Mouse (Mus musculus) testis, postnatal 10 days (tissue): ENCODE data around the gene Ppp3r2.

Experiments
- DNase-seq: peaks from one replicate; pipeline ENCODE4 v3.0.0; 2021; ENCODE audit warnings: low spot score

The Ppp3r2 gene

GRCm38 (mm10) chr4:49681812-49682211 is at the start of gene Ppp3r2:
Ppp3r2 (minus strand) TSS chr4:49682024.
- no peak for DNase-seq

- DNase-seq, result no peak
These were observed 47.5 kb upstream of the Ppp3r2 start for GRCm38 (mm10) chr4:49729326-49729725.

GRCm38 (mm10) chr4:49723908-49724307 is 42.1 kb upstream of the Ppp3r2 start:
- no peak for DNase-seq

DNA sequence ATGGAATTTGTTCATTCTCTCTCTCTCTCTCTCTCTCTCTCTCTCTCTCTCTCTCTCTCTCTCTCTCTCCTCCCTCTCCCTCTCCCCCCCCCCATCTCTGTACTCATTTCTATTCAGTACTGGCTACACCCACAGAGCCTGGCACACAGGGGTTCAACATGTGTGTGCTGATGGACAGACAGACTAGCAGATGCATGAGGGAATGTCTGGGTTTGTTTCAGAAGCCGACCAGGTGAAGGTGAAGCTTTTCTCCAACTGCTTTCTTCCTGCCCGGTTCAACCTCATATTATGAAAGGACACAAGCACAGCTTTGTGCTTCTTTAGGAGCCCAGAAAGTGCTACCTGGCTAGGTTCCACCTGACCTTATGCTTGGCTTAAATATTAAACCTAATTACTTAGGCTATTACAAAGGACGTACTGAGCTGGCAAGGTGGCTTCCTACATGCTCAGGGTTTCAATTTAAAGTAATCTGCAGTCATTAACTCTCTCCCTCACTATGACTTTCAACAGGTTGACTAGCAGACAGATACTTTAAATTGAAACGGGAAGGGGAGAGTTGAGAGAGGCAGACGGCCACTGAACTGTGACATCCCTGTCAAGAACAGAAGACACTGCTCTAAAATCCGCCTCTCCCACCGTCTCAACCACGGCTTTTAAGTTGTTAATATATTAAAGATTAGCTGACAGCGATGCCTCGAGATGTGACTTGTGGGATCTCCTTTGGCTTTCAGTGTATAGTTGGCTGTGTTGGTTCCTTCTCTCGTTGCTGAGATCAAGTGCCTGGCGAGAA is 9.8 kb upstream of the Ppp3r2 start:
- DNase-seq, result no peak

- DNase-seq, result peak; percentile 43
These were observed 6.9 kb upstream of the Ppp3r2 start for GRCm38 (mm10) chr4:49688594-49689288.

- DNase-seq, result no peak
These were observed 1.5 kb downstream of the Ppp3r2 start for GRCm38 (mm10) chr4:49680171-49680875.

DNA sequence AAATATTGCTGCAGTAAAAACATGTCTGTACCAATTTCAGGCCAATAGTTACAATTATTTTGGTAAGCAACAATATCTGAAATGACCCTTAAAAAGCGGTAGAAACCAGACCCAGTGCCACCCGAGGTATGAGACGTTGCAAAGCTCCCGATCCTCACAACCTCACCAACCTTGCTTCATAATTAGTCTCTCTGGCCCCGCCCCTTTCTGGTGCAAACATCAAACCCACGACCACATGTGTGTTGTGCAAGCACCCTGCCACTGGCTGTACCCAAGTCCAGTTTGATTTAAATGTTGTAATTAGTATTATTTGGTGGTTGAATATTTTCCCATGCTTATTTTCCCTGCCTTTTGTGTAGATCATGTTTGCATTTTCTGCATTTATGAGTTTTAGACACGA is 5.0 kb downstream of the Ppp3r2 start:
- DNase-seq, result no peak

- no peak for DNase-seq
These were observed 5.8 kb downstream of the Ppp3r2 start for GRCm38 (mm10) chr4:49676071-49676470.

DNA sequence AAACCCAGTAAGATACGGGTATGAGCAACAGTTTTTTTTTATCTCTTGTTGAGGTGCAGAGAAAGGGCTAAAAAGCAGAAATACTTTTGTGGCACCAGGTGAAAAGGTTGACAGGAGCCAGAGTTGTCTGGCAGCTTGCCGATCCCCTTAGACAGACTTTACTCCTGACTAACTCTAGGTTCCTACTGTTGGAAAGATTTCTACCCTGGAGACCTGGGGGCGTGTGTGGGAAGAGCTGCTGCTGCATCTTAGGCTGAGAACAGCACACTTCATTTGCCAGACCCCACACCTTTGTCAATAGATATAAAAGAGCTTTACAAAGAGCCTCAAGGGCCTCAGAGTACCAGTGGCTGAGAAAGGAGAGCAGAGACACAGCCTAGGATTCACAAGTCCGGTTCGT is 17.0 kb downstream of the Ppp3r2 start:
- peak; percentile 50 for DNase-seq

- DNase-seq, result no peak
These were observed 19.6 kb downstream of the Ppp3r2 start for GRCm38 (mm10) chr4:49662231-49662630.

GRCm38 (mm10) chr4:49661664-49662063 is 20.2 kb downstream of the Ppp3r2 start:
- no peak for DNase-seq

DNA sequence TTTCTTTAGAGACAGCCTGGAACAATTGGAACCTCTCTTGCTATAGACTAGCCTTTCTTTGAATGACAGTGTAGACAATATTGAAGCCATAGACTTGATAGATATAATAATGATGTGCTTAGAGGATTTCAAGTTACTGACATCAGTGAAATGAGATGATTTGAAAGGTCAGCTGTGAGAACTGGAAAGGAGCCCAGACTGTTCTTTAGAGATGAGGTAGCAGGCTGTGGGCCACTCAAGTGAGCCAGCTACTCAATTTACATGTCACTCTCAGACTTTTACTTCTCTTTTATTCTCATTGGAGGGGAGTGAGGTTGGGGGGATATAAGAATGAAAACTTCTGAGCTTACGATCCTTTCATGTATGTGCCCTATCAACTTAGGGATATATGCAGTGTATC is 22.4 kb downstream of the Ppp3r2 start:
- DNase-seq, result no peak

- no peak for DNase-seq
These were observed 41.9 kb downstream of the Ppp3r2 start for GRCm38 (mm10) chr4:49639913-49640312.

- no peak for DNase-seq
These were observed 44.0 kb downstream of the Ppp3r2 start for GRCm38 (mm10) chr4:49637821-49638220.

- no peak for DNase-seq
These were observed 49.7 kb downstream of the Ppp3r2 start for GRCm38 (mm10) chr4:49632139-49632481.

DNA sequence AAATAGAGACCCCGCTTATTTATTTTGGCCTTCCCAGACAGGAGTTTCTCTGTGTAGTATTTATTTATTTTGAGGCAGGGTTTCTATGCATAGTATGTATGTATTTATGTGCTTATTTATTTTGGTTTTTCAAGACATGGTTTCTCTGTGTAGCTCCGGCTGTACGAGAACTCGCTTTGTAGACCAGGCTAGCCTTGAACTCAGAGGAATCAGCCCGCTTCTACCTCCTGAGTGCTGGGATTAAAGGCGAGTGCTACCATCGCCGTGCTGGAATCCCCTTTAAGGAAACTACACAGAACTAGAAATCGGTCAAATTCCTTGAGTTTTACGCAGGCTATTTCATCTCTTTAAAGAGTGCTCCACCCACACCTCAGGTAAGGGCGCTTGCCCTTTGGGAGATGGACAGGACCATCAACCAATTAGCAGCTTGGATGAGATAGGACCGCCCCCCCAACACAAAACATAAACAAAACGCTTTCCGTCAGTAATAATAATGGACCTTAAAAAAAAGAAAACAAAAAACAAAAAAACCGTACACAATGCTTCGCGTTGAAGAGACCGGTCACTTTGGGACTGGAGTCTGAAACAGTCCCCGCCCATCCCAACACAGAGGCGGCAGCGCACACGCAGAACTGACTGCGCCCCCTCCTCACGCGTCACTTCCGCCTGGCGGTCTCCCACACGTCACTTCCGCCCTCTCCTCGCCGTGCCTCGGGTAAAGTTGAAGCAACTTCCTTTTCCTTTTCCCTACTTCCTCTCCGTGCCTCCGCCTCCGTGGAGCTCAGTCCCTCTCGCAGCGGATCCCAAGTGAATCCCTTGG is 50.3 kb downstream of the Ppp3r2 start, which contains the start of gene Rnf20:
Rnf20 (plus strand) TSS at position 688 of the 820 bp plus-strand sequence.
- peak; percentile 95 for DNase-seq

- no peak for DNase-seq
These were observed 52.9 kb downstream of the Ppp3r2 start for GRCm38 (mm10) chr4:49628941-49629340.
